Mouse (Mus musculus) naive thymus-derived CD4-positive, alpha-beta T cell, adult 5 months (primary cell): ENCODE data around the gene Tapbp. TPM values are rescaled to one million over a fixed set of nuclear protein-coding genes. Genes with fewer than 3 reads are reported as not detected.

Source experiments
- polyA plus RNA-seq: library from polyadenylated mRNA; unstranded; fragments of 100-300 nt; shearing (Covaris generic); gene quantifications from one replicate; pipeline ENCODE4 v1.2.1, GENCODE M21; 2017

Tapbp gene
- polyA plus RNA-seq: 322 TPM

DNA sequence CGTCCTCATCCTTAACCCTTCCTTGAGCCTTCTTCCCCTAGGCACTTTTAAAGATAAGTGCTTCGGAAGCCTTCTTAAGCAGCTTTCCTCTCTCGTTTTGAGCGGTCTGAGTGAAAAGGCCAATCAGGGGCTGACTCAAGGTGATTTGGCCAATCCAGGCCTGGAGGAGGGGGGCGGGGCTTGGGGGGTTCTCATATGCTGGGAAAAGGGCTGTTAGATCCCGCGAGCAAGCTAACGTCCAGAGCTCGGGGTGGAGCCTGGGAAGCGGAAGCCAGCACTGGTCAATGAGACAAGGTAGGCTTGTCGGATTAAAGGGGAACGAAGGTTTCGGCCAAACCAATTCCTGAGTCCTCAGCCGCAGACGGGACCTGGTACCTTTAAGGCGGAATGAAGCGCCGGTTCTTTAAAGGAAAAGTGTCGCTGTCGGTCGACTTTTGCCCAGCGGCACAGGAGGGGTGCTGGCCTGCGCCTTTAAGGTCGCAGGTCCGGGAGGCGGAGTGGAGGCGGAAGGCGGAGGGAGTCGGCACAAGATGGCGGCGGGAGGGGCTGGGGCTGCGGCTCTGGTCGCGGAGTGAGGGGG is at the start of gene Tapbp, which contains the start of gene Zbtb22:
Gene Tapbp (plus strand): TSS at position 229 of the 580 bp plus-strand sequence.
Gene Zbtb22 (plus strand): TSS at position 234 of the 580 bp plus-strand sequence.

DNA sequence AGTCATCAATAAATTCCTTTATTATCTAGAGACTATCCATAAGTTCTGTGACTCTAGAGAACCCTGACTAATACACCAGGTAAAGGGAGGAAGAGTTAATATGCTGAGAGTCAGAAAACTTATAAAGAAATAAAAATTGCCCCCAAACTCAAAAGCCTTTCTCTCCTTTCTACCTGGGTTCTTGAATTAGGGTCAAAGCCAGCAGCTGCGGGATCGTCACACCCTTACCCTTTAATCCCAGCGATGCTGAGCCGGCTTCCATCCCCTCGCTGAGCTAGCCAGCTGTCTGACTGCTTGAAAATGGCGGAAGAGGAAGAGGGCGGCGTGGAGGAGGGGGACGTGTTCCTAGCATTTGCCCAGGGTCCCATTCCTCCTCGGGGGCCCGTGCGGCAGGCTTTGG is 42.2 kb upstream of the Tapbp start, which contains the start of gene Gm7029:
Gene Gm7029 (plus strand): TSS at position 301 of the 400 bp plus-strand sequence.

DNA sequence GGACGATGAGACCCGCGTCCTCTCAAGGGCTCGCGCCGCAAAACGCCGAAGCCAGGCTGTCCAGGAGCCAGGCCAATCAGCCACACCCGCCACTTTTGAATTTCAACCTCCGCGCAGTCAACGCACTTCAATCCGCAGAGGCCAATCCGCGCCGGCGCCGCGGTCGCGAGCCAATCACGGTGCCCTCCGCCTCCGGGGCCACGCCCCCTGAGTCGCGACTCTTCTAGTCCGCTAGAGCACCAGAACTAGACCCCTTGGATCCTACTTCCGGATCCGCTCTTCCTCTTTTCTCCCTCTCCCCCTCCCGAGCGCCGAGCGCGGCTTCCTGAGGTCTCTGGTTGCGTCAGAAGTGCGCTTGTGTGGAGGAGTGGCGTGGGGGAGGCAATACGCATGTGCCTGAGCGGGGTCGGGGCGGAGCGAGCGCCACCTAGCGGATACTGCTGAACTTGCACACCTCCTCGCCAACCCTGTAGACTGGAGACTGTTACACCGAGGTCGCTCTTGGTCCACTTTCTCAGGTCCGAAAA is 25.1 kb upstream of the Tapbp start, which contains the start of gene Kifc1:
Gene Kifc1 (minus strand): TSS at position 129 of the 527 bp plus-strand sequence.

DNA sequence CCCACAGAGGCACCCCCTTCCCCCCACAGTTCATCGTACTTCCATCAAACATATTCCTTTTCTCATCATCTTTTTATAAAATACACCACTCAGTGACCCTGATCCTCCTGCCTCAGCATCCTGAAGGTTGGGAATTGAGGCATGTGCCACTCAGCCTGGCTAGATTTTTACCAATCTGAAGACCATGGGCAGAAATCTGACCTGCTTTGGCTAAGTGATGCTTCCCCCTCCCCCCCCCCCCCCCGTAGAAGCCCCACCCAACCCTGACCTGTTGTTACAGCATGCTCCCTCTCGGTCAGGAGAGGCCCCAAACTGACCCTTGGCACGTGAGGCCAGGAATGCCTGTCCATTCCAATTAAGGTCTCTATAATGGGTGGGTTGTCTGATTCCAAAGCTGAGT is 10.9 kb upstream of the Tapbp start, which contains the start of gene Platr17:
Gene Platr17 (plus strand): TSS at position 301 of the 400 bp plus-strand sequence.

DNA sequence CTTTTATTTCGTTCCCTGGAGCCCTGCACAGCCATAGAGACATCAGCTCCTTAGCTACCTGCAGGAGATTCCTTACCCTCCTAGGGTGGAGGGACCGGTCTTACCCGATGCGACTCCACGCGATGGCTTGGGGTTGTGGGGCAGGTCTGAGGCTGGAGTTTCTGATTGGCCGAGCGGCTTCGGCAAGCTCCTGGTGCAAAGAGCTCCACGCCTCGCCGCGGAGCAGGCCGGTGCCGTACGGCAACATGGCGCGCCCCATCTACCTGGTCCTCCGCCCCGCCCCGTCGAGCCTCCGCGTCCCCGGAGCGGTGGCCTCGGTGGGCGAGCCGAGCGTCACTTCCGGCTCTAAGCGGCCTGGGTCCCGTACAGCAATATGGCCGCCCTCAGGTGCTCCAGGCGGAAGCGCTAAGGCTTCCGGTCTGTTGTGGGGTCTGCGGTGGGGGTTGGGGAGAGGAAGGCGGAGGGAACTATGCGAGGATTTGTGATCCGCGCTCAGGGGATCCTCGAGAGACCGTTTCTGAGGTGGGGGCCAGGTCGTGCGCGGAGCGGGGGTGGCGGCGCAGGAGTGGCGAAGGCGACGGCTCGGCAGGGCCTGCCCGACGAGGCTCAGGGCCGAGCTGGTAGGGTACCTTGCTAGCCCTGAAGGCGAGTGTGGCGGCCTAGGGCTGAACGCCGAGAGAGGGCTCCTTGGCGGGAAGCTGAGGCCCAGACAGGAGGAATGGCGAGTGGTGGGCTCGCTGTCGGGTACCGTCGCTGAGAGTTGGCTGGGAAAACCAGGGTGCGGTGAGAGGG is 6.4 kb upstream of the Tapbp start, which contains the start of gene Daxx:
Gene Daxx (plus strand): TSS at position 338 of the 792 bp plus-strand sequence.

DNA sequence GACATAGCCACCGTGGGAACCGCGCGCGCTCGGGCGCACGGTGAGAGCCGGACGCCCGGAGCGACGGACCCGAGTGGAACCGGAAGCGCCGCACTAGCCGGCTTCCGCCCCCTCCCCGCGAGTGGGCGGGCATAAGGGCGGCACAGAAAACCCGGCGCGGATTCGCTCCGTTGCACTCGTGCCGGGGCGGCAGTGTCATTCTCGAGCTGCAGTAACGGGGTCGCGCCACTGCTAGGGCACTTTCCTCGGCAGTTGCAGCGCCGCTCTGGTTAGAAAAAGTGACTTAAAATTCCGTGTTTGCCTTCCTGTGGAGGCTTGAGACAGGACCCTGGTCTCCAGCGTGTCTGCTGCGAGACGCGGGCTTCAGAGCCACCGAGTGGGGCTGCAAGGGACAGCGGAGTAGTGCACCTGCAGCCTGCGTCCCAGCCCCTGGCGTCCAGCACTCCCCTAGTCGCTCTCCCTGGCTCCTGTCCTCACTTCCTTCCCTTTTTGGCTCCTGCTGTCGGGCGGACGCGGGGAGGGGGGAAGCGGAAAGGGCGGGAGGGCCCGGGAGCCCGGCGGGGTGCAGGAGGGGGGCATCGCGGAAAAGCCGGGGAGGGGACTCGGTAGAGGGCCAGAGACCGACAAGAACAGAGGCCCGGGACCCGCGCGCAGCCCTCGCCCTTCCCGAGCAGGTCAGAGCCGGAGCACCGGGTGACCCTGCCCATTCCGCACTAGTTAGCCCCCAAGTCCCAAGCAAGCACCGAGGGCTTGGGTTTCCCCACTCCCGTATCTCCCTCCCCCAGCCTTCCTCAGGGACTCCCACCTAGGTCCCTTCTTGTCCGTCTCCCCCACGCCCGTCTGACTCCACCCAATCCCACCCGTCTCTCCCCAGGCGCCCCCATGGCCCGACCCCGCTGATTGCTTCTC is 13.9 kb downstream of the Tapbp start, which contains the start of gene Rgl2:
Gene Rgl2 (plus strand): TSS at position 173 of the 909 bp plus-strand sequence.

DNA sequence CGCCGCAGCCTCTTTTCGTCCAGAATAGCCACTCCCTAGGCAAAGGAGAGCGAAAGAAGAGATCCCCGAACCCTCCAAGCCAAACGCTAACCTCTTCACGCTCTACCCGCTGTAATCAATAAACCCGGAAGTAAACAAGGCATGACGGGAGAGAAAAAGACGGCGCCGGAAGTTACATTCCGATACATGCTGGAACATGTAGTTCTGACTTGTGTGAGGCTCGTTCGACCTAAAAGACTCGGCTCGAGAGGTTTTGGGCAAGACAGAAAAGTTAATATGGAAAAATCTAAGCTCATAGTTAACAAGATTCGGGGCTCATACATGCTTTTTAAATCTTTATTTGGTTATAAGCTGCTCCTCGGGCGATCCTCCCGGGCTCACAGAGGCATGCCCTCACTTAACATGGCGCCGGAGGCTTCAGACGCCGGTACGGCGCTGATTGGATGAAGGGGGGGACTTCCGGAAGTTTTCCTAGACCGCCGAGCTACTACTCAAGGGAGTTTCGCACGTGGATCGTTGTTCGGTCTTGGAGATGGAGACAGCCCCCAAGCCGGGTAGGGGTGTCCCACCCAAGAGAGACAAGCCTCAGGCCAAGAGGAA is 24.6 kb downstream of the Tapbp start, which contains the start of the genes Pfdn6 and Wdr46:
Gene Pfdn6 (minus strand): TSS at position 138 of the 600 bp plus-strand sequence.
Gene Wdr46 (plus strand): TSS at position 455 of the 600 bp plus-strand sequence.

DNA sequence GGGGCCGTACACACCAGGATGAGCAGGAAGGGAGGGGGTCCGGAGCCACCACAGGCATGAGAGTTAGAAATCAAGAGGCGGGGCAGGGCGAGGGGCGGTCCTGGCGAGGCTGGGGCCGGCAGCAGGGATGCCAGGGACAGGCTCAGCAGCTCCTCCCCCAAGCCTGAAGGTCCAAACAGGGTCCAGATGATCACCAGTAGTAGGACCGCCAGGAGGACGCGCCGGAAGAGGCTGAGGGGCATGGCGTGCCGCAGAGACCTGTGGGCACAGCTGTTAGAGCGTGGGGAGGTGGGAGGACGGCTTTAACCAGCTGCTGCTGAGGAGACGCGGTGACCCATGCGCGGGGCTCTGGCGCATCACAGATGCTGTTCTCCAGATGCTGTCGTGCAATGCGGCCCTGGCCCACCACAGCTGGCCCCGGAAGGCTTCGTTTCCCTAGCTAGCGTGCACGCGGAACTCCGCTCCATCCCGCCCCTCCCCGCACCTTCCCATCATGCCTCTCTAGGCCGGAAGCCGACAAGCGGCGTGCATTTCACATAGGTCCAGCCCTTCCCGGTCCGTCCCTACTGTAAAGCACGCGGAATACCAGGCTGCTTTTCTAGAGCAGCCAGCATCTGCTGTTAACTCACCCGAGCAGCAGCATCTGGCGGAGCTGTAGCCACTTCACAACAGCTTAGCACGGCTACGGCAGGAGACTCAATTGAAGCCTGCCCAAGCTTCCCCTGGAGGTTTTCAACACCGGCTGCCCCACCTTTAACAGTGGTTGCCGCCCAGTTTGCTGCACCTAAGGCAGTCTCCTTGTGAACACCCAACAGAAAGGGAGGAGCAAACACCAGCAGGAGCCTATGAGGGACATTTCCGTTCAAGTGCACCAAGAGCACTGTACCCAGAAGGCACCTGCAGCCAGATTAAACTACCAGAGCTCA is 35.6 kb downstream of the Tapbp start, which contains the start of gene B3galt4:
Gene B3galt4 (minus strand): TSS at position 468 of the 926 bp plus-strand sequence.

DNA sequence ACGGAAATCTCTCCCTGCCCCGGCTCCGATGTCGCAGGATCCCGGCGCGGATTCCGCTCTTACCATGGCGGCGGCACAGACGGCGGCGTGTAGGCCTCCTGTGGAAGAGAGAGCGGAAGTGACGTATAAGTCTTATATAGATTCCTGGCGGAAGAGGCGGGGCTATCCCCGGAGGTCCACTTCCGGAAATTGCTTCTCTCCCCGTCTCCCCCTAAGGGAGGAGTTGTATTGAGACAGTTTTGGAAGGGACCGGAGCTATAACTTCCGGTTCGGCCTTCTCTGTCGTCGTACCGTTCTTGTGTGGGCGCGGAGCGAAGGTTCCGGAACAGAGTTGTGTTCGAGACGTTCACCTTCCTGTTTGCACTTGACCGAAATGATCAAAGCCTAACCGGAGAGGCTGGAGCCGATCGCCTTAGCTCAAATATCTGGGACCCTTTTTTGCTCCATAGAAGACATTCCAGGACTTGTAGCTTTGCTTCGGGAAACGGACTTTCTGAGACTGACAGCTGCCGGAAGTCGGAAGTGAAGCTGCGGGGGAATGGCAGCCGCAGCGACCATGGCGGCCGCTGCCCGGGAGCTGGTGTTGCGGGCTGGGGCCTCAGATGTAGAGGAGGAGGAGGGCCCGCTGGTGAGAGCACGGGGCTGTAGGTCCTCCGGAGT is 40.0 kb downstream of the Tapbp start, which contains the start of the genes Vps52 and Rps18:
Gene Vps52 (plus strand): TSS at position 258 of the 660 bp plus-strand sequence.
Gene Rps18 (minus strand): TSS at position 447 of the 660 bp plus-strand sequence.

Other genes starting within 250 kb of the Tapbp start
- gene Hnrnpm, start 229.0 kb upstream of the Tapbp start, polyA plus RNA-seq: 353 TPM
- gene March2, start 197.2 kb upstream of the Tapbp start, polyA plus RNA-seq: 90.7 TPM
- gene Rab11b, start 155.4 kb upstream of the Tapbp start, polyA plus RNA-seq: 330 TPM
- 0.50 TPM for gene Angptl4, start 134.1 kb upstream of the Tapbp start, polyA plus RNA-seq
- 2.5 TPM for gene Kank3, start 105.4 kb upstream of the Tapbp start, polyA plus RNA-seq
- gene Rps28, start 91.3 kb upstream of the Tapbp start, polyA plus RNA-seq: 1,419 TPM
- 194 TPM for gene Ndufa7, start 91.3 kb upstream of the Tapbp start, polyA plus RNA-seq
- 13.0 TPM for gene Cd320, start 72.8 kb upstream of the Tapbp start, polyA plus RNA-seq
- not detected for gene Gm7029, start 42.1 kb upstream of the Tapbp start, polyA plus RNA-seq
- gene Kifc1, start 25.2 kb upstream of the Tapbp start, polyA plus RNA-seq: 1.0 TPM
- gene Platr17, start 10.8 kb upstream of the Tapbp start, polyA plus RNA-seq: 3.7 TPM
- 105 TPM for gene Daxx, start 6.5 kb upstream of the Tapbp start, polyA plus RNA-seq
- gene Zbtb22, start within 50 bp of the Tapbp start, polyA plus RNA-seq: 17.5 TPM
- 145 TPM for gene Rgl2, start 13.6 kb downstream of the Tapbp start, polyA plus RNA-seq
- gene Pfdn6, start 24.4 kb downstream of the Tapbp start, polyA plus RNA-seq: 100 TPM
- 60.9 TPM for gene Wdr46, start 24.8 kb downstream of the Tapbp start, polyA plus RNA-seq
- gene B3galt4, start 35.6 kb downstream of the Tapbp start, polyA plus RNA-seq: 27.2 TPM
- gene Vps52, start 39.9 kb downstream of the Tapbp start, polyA plus RNA-seq: 53.7 TPM
- 3,154 TPM for gene Rps18, start 40.1 kb downstream of the Tapbp start, polyA plus RNA-seq
- 11,864 TPM for gene H2-K1, start 84.4 kb downstream of the Tapbp start, polyA plus RNA-seq
- gene Ring1, start 108.8 kb downstream of the Tapbp start, polyA plus RNA-seq: 36.4 TPM
- gene H2-Ke6, start 112.2 kb downstream of the Tapbp start, polyA plus RNA-seq: 306 TPM
- 136 TPM for gene Slc39a7, start 115.8 kb downstream of the Tapbp start, polyA plus RNA-seq
- gene Rxrb, start 115.9 kb downstream of the Tapbp start, polyA plus RNA-seq: 128 TPM
- 4.4 TPM for gene Col11a2, start 123.5 kb downstream of the Tapbp start, polyA plus RNA-seq
- gene H2-Oa, start 176.4 kb downstream of the Tapbp start, polyA plus RNA-seq: 5.4 TPM
- 32.5 TPM for gene H2-DMa, start 203.6 kb downstream of the Tapbp start, polyA plus RNA-seq
- 299 TPM for gene Brd2, start 206.7 kb downstream of the Tapbp start, polyA plus RNA-seq
- 0.63 TPM for gene H2-DMb2, start 227.4 kb downstream of the Tapbp start, polyA plus RNA-seq
- 0.27 TPM for gene H2-DMb1, start 237.2 kb downstream of the Tapbp start, polyA plus RNA-seq